Mouse (Mus musculus): ENCODE measurements at regions not wholly inside any gene's neighbourhood (a gene's known extent, or its start where the extent isn't known, plus 50 kb on each side); places are given as distances from the start of the nearest gene placed in this dataset.

- ChIA-PET CTCF (interaction anchor here in 1 of 4 experiments (0.6 kb wide), 1 partner anchor 94 kb away, joined by 4 read pairs; no protein-coding TSS in a partner anchor), POLR2A (no interaction called here)
Measured at GRCm38 (mm10) chr7:130042296-130042910, 450.7 kb downstream of the Wdr11 start.

GRCm38 (mm10) chr7:130043397-130044234 lies 452.0 kb downstream of the Wdr11 start:
- ChIA-PET CTCF (no interaction called here), POLR2A (no interaction called here)

- CTCF ChIA-PET, result no interaction called here
- POLR2A ChIA-PET, result no interaction called here
Measured at GRCm38 (mm10) chr7:130044235-130044553, 452.5 kb downstream of the Wdr11 start.

GRCm38 (mm10) chr7:130044581-130044980 lies 452.9 kb downstream of the Wdr11 start:
- POLR2A ChIA-PET, result no interaction called here
- CTCF ChIA-PET, result no interaction called here

GRCm38 (mm10) chr7:130046086-130046485 lies 454.4 kb downstream of the Wdr11 start:
- ChIA-PET POLR2A (no interaction called here), CTCF (no interaction called here)

GRCm38 (mm10) chr7:130047293-130048034 lies 455.8 kb downstream of the Wdr11 start:
- ChIA-PET POLR2A (interaction anchor here in 1 of 4 experiments (0.7 kb wide), 1 partner anchor 148 kb away, joined by 4 read pairs; no protein-coding TSS in a partner anchor), CTCF (interaction anchor here in 1 of 4 experiments (0.6 kb wide), 2 partner anchors 15 to 281 kb away, joined by 3 to 7 read pairs; no protein-coding TSS in a partner anchor)

GRCm38 (mm10) chr7:130048106-130048772 lies 456.6 kb downstream of the Wdr11 start:
- ChIA-PET CTCF (interaction anchor here in 1 of 4 experiments (0.6 kb wide), 1 partner anchor 14 kb away, joined by 7 read pairs; no protein-coding TSS in a partner anchor), POLR2A (no interaction called here)

- ChIA-PET POLR2A (no interaction called here), CTCF (no interaction called here)
Measured at GRCm38 (mm10) chr7:130049461-130049860, 457.8 kb downstream of the Wdr11 start.

GRCm38 (mm10) chr7:130050120-130050519 lies 458.5 kb downstream of the Wdr11 start:
- ChIA-PET CTCF (no interaction called here), POLR2A (no interaction called here)

GRCm38 (mm10) chr7:130052376-130052775 lies 460.7 kb downstream of the Wdr11 start:
- ChIA-PET POLR2A (no interaction called here), CTCF (no interaction called here)

- POLR2A ChIA-PET, result no interaction called here
- CTCF ChIA-PET, result no interaction called here
Measured at GRCm38 (mm10) chr7:130057708-130058107, 462.5 kb downstream of the Ate1 start.

- CTCF ChIA-PET, result no interaction called here
- POLR2A ChIA-PET, result no interaction called here
Measured at GRCm38 (mm10) chr7:130058267-130058666, 461.9 kb downstream of the Ate1 start.

GRCm38 (mm10) chr7:130059684-130060607 lies 460.2 kb downstream of the Ate1 start:
- ChIA-PET POLR2A (no interaction called here), CTCF (no interaction called here)

GRCm38 (mm10) chr7:130064500-130064899 lies 455.7 kb downstream of the Ate1 start:
- CTCF ChIA-PET, result no interaction called here
- POLR2A ChIA-PET, result no interaction called here

GRCm38 (mm10) chr7:130068316-130068715 lies 451.9 kb downstream of the Ate1 start:
- CTCF ChIA-PET, result no interaction called here
- POLR2A ChIA-PET, result no interaction called here

GRCm38 (mm10) chr7:130073388-130073787 lies 446.8 kb downstream of the Ate1 start:
- CTCF ChIA-PET, result no interaction called here
- POLR2A ChIA-PET, result interaction anchor here in 1 of 4 experiments (0.8 kb wide), 1 partner anchor 10 kb away, joined by 5 read pairs; no protein-coding TSS in a partner anchor

- POLR2A ChIA-PET, result interaction anchor here in 1 of 4 experiments (0.6 kb wide), 1 partner anchor 9 kb away, joined by 4 read pairs; no protein-coding TSS in a partner anchor
- CTCF ChIA-PET, result interaction anchor here in 1 of 4 experiments (0.7 kb wide), 1 partner anchor 91 kb away, joined by 11 read pairs; no protein-coding TSS in a partner anchor
Measured at GRCm38 (mm10) chr7:130073890-130074819, 446.0 kb downstream of the Ate1 start.

GRCm38 (mm10) chr7:130082662-130083061 lies 437.5 kb downstream of the Ate1 start:
- CTCF ChIA-PET, result no interaction called here
- POLR2A ChIA-PET, result no interaction called here

Data from embryonic stem cell, embryonic (primary cell).